Mouse (Mus musculus) intestine, embryonic 14.5 days (tissue): Measurements from ENCODE around the gene Mcmbp. TPM values are rescaled to one million over a fixed set of nuclear protein-coding genes. Genes with fewer than 3 reads are reported as not detected.

Experiments
- ATAC-seq: fragments of 200-750 bp; cut with Nextera tagmentation; replicated peaks from 2 replicates; pipeline ENCODE4 v1.8.0; 2017; ENCODE audit warnings: low read depth, moderate number of reproducible peaks, moderate TSS enrichment, moderate library complexity; ENCODE audit not compliant: low FRiP score, low TSS enrichment
- DNase-seq: peaks from one replicate; pipeline ENCODE4 v3.0.0-alpha.2; 2018; ENCODE audit warnings: low spot score
- H3K27ac ChIP-seq: fragments of 300-500 bp; sonication (generic); 2 replicates; pipeline ENCODE4 v1.5.1; 2014; ENCODE audit warnings: low read depth, mild to moderate bottlenecking, control low read depth
- H3K27me3 ChIP-seq: fragments of 300-500 bp; sonication (generic); replicated peaks from 2 replicates; pipeline ENCODE4 v1.6.1; 2014; ENCODE audit warnings: low read length, control low read depth; ENCODE audit not compliant: control insufficient read depth, insufficient read depth
- H3K36me3 ChIP-seq: fragments of 300-500 bp; sonication (generic); 2 replicates; pipeline ENCODE4 v1.6.1; 2014; ENCODE audit warnings: low read length, control low read depth; ENCODE audit not compliant: control insufficient read depth, insufficient read depth
- H3K4me1 ChIP-seq: fragments of 300-500 bp; sonication (generic); replicated peaks from 2 replicates; pipeline ENCODE4 v1.6.1; 2014; ENCODE audit warnings: low read length, control low read depth, mixed read lengths; ENCODE audit not compliant: control insufficient read depth, insufficient read depth
- H3K4me2 ChIP-seq: fragments of 300-500 bp; sonication (generic); 2 replicates; pipeline ENCODE4 v1.6.1; 2014; ENCODE audit warnings: low read length
- H3K4me3 ChIP-seq: fragments of 300-500 bp; sonication (generic); 2 replicates; pipeline ENCODE4 v1.5.1; 2014; ENCODE audit warnings: low read depth, low read length, control low read depth, mixed read lengths
- H3K9ac ChIP-seq: fragments of 300-500 bp; sonication (generic); 2 replicates; pipeline ENCODE4 v1.6.1; 2014; ENCODE audit warnings: mild to moderate bottlenecking, low read length
- H3K9me3 ChIP-seq: fragments of 300-500 bp; sonication (generic); 2 replicates; pipeline ENCODE4 v1.6.1; 2016; ENCODE audit warnings: low read length, control low read depth; ENCODE audit not compliant: control insufficient read depth
- WGBS: fragments of 180-500 bp; shearing (Covaris S2); extraction: QIAGEN DNeasy Blood & Tissue Kit; methylation state at CpG from one replicate; pipeline ENCODE4 v1.1.7; 2014; 5-methylcytosine and 5-hydroxymethylcytosine counted together
- polyA plus RNA-seq: library from polyadenylated mRNA; unstranded; fragments of >200 nt; fragmentation: Nextera tagmentation; extraction: Ambion mirVana; gene quantifications from 2 replicates; pipeline ENCODE4 v1.2.1, GENCODE M21; 2014

Gene Mcmbp
- polyA plus RNA-seq, 1 experiment from 2014 or later = 71.6 TPM

GRCm38 (mm10) chr7:128671952-128672351, 68.3 kb downstream of the Mcmbp start:
- WGBS = 23% methylated on average over 8 of the region's 8 CpGs
- no peak; the same call in 1 of the 2 replicates for ATAC-seq

GRCm38 (mm10) chr7:128668831-128669230, 71.5 kb downstream of the Mcmbp start:
- Histone ChIP-seq H3K4me1 (no peaks in the 10 kb centered on the region; the same call in 1 of the 2 replicates), H3K9me3 (no peaks in the 10 kb centered on the region), H3K9ac (no peak overlapping the region), H3K4me3 (no peak overlapping the region), H3K27me3 (no peaks in the 10 kb centered on the region), H3K4me2 (no peak overlapping the region), H3K27ac (no peak overlapping the region), H3K36me3 (0 out of 2 replicates have a peak, but pooled peaks cover 15% of the 10 kb centered on the region)
- WGBS = 61% methylated on average over 2 of the region's 2 CpGs
- ATAC-seq = no peak
- DNase-seq = no peak

More at GRCm38 (mm10) chr7:128671952-128672351, 68.3 kb downstream of the Mcmbp start:
- Histone ChIP-seq H3K27me3 (no peaks in the 10 kb centered on the region), H3K4me2 (peak overlapping the region; percentile 21; the same call in 1 of the 2 replicates), H3K36me3 (peaks cover 24% of the 10 kb centered on the region), H3K4me3 (no peak overlapping the region), H3K9me3 (no peaks in the 10 kb centered on the region), H3K9ac (no peak overlapping the region), H3K27ac (no peak overlapping the region), H3K4me1 (no peaks in the 10 kb centered on the region; the same call in 1 of the 2 replicates)
- no peak for DNase-seq

- WGBS = 72% methylated on average over 5 of the region's 5 CpGs
- Histone ChIP-seq H3K9me3 (no peaks in the 10 kb centered on the region), H3K4me3 (no peak overlapping the region), H3K27ac (no peak overlapping the region), H3K4me1 (no peaks in the 10 kb centered on the region; the same call in 1 of the 2 replicates), H3K4me2 (no peak overlapping the region), H3K27me3 (no peaks in the 10 kb centered on the region), H3K36me3 (0 out of 2 replicates have a peak, but pooled peaks cover 15% of the 10 kb centered on the region), H3K9ac (no peak overlapping the region)
- no peak for ATAC-seq
- peak; percentile 31 for DNase-seq
Observed at GRCm38 (mm10) chr7:128667788-128668187, 72.5 kb downstream of the Mcmbp start.

- Histone ChIP-seq H3K4me1 (no peaks in the 10 kb centered on the region), H3K4me2 (no peak overlapping the region), H3K36me3 (0 out of 2 replicates have a peak, but pooled peaks cover 12% of the 10 kb centered on the region), H3K27ac (no peak overlapping the region), H3K27me3 (no peaks in the 10 kb centered on the region), H3K4me3 (no peak overlapping the region), H3K9ac (no peak overlapping the region), H3K9me3 (no peaks in the 10 kb centered on the region)
- WGBS = 85% methylated on average over 11 of the region's 11 CpGs
- ATAC-seq = no peak
- DNase-seq = peak; percentile 18
Observed at GRCm38 (mm10) chr7:128664861-128665377, 75.4 kb downstream of the Mcmbp start.

- Histone ChIP-seq H3K36me3 (0 out of 2 replicates have a peak, but pooled peaks cover 19% of the 10 kb centered on the region), H3K4me3 (no peak overlapping the region), H3K9me3 (no peaks in the 10 kb centered on the region), H3K9ac (no peak overlapping the region), H3K4me1 (no peaks in the 10 kb centered on the region), H3K27ac (no peak overlapping the region), H3K27me3 (no peaks in the 10 kb centered on the region), H3K4me2 (no peak overlapping the region)
- 86% methylated on average over 8 of the region's 8 CpGs for WGBS
- DNase-seq = peak; percentile 9
- ATAC-seq = no peak
Observed at GRCm38 (mm10) chr7:128663906-128664305, 76.4 kb downstream of the Mcmbp start.

- DNase-seq (peak; percentile 3), ATAC-seq (no peak)
- Histone ChIP-seq H3K27me3 (no peaks in the 10 kb centered on the region), H3K36me3 (0 out of 2 replicates have a peak, but pooled peaks cover 8% of the 10 kb centered on the region), H3K4me1 (no peaks in the 10 kb centered on the region), H3K9ac (no peak overlapping the region), H3K9me3 (no peaks in the 10 kb centered on the region), H3K27ac (no peak overlapping the region), H3K4me2 (no peak overlapping the region), H3K4me3 (no peak overlapping the region)
- 88% methylated on average over 1 of the region's 1 CpGs for WGBS
Observed at GRCm38 (mm10) chr7:128656970-128657369, 83.3 kb downstream of the Mcmbp start.

Other genes starting within 250 kb of the Mcmbp start
- 13.6 and 15.0 TPM in 2 replicates for gene Bag3, start 216.9 kb downstream of the Mcmbp start, polyA plus RNA-seq
- 33.7 and 33.8 TPM in 2 replicates for gene Inpp5f, start 129.2 kb downstream of the Mcmbp start, polyA plus RNA-seq
- gene Sec23ip, start 4.4 kb upstream of the Mcmbp start, polyA plus RNA-seq = 34.0 and 35.3 TPM in 2 replicates